Mouse (Mus musculus): ENCODE results near the gene Sppl2c.

DNA sequence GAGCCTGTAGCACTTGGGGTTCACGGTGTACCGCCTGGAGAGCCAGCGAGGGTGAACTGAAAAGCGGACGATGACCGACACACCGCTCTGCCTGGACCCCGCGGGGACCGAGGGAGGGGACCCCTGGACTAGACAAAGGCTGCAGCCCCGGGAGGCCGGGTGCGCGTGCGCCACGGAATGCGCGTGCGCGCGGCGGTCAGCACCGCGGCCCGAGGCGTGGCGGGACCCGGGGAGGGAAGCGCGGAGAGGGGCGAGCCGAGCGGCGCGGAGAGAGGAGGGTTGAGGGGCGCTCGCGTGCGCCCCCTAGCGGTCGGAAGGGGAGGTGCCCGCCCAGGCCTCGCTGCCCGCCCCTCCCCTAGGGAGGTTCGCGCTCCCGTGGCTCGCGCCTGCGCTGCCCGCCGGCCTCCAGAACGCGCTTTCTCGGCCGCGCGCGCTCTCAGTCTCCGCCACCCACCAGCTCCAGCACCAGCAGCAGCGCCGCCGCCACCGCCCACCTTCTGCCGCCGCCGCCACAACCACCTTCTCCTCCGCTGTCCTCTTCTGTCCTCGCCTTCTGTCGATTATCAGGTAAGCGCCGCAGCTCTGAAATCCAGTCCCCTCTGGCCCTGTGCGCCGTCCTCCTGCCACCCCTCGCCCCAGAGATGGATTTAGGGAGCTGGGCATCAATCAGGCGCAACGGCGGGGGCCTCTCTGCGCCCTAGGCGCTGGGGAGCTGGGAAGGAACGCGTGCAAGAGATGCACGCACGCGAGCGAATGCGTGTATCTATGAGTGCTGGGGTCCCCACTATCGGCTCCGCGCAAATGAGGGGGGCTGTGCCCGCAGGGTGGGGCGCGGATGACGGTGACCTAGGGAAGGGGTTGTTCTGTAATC, 45.1 kb downstream of the Sppl2c start, which contains the start of gene Mapt:
- TF ChIP-seq HCFC1 (IDR thresholded peaks at IDR 0.05; ENCODE audit: borderline replicate concordance, insufficient read depth, low read length) (no peak), ZC3H11A (IDR thresholded peaks at IDR 0.05; ENCODE audit: borderline replicate concordance, low read depth, low read length) (no peak), ZNF384 (IDR thresholded peaks at IDR 0.05; ENCODE audit: low read depth, low read length) (no peak), CHD2 (IDR thresholded peaks at IDR 0.05; ENCODE audit: low read depth, low read length) (no peak)
